Mouse (Mus musculus): ENCODE measurements around the gene Atf7ip.

DNA sequence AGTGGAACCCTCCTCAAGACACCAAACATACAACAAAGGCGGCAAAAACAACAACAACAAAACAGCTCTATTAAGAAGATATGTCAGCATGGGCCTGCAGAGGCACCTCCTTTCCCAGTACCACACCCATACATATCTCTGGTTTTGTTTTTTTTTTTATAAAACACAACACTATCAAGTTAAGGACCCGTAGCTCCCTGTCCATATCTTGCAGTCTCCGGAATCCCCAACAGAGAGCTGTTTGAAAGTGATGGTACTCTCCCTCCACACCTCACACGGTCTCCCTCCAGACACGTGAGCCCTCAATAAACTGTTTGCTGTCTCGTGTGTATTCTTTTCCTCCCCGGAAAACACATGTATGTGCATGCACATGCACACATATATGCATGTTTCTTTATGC, 46.8 kb upstream of the Atf7ip start:
- TF ChIP-seq POLR2A (IDR thresholded peaks at IDR 0.05; ENCODE audit: borderline replicate concordance, extremely low read depth, insufficient read depth, insufficient read length, poor library complexity, severe bottlenecking) (no peak), CTCF (IDR thresholded peaks at IDR 0.05; ENCODE audit: borderline replicate concordance, extremely low read depth, insufficient read depth, insufficient read length) (no peak)
